Mouse (Mus musculus): Measurements from ENCODE around the gene Smyd5.

Smyd5 gene

DNA sequence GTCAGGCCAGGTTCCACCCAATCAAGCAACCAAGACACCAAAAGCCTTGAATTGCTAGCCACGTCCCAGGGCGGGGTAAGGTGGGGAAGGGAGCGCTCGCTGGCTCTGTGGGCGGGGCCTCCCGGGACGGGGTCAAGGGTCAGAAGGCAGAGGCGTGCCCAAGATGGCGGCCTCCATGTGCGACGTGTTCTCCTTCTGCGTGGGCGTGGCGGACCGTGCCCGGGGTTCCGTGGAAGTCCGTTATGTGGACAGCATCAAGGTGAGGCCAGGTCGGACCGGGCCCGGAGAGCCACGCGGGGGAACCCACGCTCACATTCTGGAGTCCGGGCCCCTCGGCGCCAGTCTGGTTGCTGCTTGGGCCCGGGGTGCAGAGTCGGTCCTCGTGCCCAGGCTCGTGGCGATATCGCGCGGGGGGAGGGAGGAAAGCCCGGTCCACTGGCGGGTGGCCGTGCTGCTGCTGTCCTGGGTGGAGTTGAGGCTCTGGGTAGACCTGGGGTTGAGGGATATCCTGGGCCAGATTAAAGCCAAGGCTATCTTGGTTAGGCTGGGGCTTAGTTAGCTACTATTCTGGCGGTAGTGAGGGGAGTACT is at the start of gene Smyd5:
Smyd5 (plus strand) TSS at position 148 of the 590 bp plus-strand sequence.
- peak; percentile 80; the same call in 1 of the 2 replicates for ATAC-seq (ENCODE audit: insufficient number of reproducible peaks, low FRiP score, low TSS enrichment)

DNA sequence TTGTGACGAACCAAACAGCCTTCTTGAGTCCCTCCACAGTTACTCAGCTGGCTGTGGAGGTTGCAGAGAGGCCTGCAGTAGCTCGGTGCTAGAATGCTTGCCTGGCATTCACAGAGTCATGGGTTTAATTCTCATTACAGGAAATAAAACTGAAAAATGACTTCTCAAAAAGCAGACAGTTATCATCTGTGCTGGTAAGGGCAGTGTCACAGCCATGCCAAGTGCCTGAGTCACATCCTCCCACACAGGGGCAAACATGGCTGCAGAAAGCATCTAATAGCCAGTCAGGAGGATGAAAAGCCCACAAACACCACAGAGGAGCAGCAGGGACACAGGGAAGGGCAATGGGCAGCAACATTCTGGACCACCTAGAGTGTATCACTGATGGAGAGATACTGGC is 49.0 kb upstream of the Smyd5 start:
- no peak for ATAC-seq (ENCODE audit: insufficient number of reproducible peaks, low FRiP score, low TSS enrichment)

DNA sequence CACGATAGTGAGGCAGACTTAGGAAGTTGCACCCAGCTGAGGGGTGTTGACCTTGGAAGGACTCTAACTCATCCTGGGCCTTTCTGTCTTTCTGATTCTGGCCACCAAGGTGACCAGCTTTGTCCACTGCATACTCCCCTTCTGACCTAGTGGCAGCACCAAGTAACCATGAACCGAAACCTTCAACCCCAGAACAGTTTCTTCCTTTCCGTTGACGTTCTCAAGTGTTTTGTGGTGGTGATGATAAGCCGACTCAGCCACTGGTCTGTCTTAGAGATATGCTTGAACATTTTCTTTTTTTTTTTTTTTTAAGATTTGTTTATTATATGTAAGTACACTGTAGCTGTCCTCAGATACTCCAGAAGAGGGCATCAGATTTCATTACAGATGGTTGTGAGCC is 43.2 kb upstream of the Smyd5 start:
- no peak for ATAC-seq (ENCODE audit: insufficient number of reproducible peaks, low FRiP score, low TSS enrichment)

DNA sequence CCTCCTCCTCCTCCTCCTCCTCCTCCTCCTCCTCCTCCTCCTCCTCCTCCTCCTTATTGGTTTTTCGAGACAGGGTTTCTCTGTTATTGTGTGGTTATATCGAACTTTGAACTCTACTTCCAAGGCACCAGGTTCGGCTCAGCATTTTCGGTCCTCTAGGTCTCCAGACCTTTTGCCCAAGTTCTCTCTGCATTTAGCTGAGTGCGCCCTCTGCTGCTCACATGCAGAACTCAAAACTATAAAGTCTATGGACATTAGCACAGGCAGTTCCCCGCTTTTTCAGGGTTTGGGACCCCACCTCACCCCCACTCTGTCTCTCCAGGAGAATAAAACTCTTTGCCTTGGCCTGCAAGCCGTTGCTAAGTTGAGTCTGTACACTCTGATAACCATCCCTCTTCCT is 40.0 kb upstream of the Smyd5 start:
- ATAC-seq (ENCODE audit: insufficient number of reproducible peaks, low FRiP score, low TSS enrichment): no peak

- no peak for ATAC-seq (ENCODE audit: insufficient number of reproducible peaks, low FRiP score, low TSS enrichment)
Measured at GRCm38 (mm10) chr6:85395360-85395759, 36.4 kb upstream of the Smyd5 start.

GRCm38 (mm10) chr6:85397165-85397564 is 34.6 kb upstream of the Smyd5 start:
- ATAC-seq (ENCODE audit: insufficient number of reproducible peaks, low FRiP score, low TSS enrichment): no peak

GRCm38 (mm10) chr6:85399715-85400114 is 32.1 kb upstream of the Smyd5 start:
- no peak for ATAC-seq (ENCODE audit: insufficient number of reproducible peaks, low FRiP score, low TSS enrichment)

- no peak for ATAC-seq (ENCODE audit: insufficient number of reproducible peaks, low FRiP score, low TSS enrichment)
Measured at GRCm38 (mm10) chr6:85402613-85403012, 29.2 kb upstream of the Smyd5 start.

GRCm38 (mm10) chr6:85403039-85403438 is 28.8 kb upstream of the Smyd5 start:
- no peak for ATAC-seq (ENCODE audit: insufficient number of reproducible peaks, low FRiP score, low TSS enrichment)

GRCm38 (mm10) chr6:85409003-85409402 is 22.8 kb upstream of the Smyd5 start:
- no peak for ATAC-seq (ENCODE audit: insufficient number of reproducible peaks, low FRiP score, low TSS enrichment)

- ATAC-seq (ENCODE audit: insufficient number of reproducible peaks, low FRiP score, low TSS enrichment): 0 out of 2 replicates have a peak, but pooled peaks have one; percentile 22
Measured at GRCm38 (mm10) chr6:85410771-85411273, 21.0 kb upstream of the Smyd5 start.

DNA sequence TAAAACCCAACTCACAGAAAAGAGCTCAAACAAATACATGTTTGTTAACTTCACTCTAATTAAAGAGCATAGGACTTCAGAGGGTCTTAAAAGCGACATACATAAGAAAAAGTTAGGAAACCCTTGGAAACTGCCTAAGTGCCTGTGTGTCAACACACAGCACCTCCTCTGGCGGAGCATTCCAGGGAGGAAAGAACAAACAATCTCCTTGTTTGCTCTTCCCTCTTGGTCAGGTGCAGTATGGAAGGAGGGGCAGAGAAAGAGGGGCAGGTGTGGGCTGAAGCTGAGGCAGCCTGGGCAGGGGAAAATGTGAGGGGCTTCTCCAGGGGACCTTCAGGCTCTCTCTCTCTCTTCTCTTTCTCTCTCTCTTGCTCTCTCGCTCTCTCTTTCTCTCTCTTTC is 16.0 kb upstream of the Smyd5 start:
- no peak for ATAC-seq (ENCODE audit: insufficient number of reproducible peaks, low FRiP score, low TSS enrichment)

GRCm38 (mm10) chr6:85419150-85419549 is 12.6 kb upstream of the Smyd5 start:
- ATAC-seq (ENCODE audit: insufficient number of reproducible peaks, low FRiP score, low TSS enrichment): no peak

- ATAC-seq (ENCODE audit: insufficient number of reproducible peaks, low FRiP score, low TSS enrichment): no peak
Measured at GRCm38 (mm10) chr6:85423836-85424379, 7.9 kb upstream of the Smyd5 start, which contains the start of gene Noto. Gene Noto (plus strand): TSS chr6:85423886.

- ATAC-seq (ENCODE audit: insufficient number of reproducible peaks, low FRiP score, low TSS enrichment): no peak; the same call in 1 of the 2 replicates
Measured at GRCm38 (mm10) chr6:85431274-85431841, 431 bp upstream of the Smyd5 start.

GRCm38 (mm10) chr6:85433865-85434264 is 2.1 kb downstream of the Smyd5 start:
- no peak for ATAC-seq (ENCODE audit: insufficient number of reproducible peaks, low FRiP score, low TSS enrichment)

GRCm38 (mm10) chr6:85436204-85436603 is 4.4 kb downstream of the Smyd5 start:
- ATAC-seq (ENCODE audit: insufficient number of reproducible peaks, low FRiP score, low TSS enrichment): no peak

- no peak for ATAC-seq (ENCODE audit: insufficient number of reproducible peaks, low FRiP score, low TSS enrichment)
Measured at GRCm38 (mm10) chr6:85436631-85437030, 4.8 kb downstream of the Smyd5 start.

DNA sequence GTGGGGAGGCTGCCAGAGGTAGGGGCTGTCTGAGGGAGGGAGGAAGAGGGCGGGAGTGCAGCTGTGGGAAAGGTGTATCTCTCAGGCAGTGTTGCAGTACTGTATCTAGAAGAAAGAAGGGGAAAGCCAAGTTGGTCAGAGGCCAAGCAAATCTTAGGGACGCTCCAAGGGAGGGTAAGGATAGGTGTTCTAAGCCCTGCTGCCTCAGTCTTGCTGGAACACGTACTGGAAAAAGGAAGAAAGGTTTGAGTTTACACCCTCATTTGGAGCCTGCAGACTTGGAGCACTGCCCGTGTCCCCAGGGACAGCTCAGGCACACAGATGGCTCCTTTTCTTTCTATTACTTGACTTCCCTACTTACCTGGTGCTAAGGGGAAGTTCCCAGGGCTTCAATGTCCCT is 9.4 kb downstream of the Smyd5 start:
- ATAC-seq (ENCODE audit: insufficient number of reproducible peaks, low FRiP score, low TSS enrichment): no peak

DNA sequence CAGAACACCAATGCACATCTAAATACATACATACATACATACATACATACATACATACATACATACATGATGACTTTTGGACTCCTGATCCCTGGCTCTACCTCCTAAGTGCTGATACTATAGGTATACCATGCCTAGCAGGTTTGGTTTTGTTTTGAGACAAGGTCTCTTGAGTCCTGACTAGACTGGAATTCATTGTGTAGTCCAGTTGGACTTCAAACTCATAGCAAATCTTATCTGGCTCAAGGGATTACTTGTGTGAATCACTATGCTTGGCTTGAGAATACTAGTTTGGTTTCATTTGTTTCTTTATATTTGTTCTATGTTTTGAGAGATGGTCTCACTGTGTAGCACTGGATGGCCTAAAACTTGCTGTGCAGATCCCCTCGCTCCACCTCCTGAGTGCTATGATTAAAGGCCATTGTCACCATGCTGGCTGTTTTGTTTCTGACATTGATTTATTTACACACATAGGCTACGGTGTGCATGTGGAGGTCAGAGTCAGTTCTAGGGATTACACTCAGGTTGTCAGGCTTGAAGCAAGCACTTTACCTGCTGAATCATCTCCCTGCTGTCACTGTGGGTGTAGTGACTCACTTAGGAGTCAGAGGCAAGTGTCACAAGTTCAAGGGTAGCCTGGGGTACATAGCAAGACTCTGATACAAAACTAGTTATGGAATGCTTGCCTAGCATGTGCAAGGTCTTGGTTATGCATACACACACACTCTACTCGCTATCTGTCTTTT is 11.9 kb downstream of the Smyd5 start:
- ATAC-seq (ENCODE audit: insufficient number of reproducible peaks, low FRiP score, low TSS enrichment): no peak

Data from cerebellum, adult (tissue).